Mouse (Mus musculus): ENCODE data around the gene Nme2. TPM values are rescaled to one million over a fixed set of nuclear protein-coding genes. Genes with fewer than 3 reads are reported as not detected.

The Nme2 gene
- polyA plus RNA-seq, 1 experiment from 2014 or later: 250 TPM

DNA sequence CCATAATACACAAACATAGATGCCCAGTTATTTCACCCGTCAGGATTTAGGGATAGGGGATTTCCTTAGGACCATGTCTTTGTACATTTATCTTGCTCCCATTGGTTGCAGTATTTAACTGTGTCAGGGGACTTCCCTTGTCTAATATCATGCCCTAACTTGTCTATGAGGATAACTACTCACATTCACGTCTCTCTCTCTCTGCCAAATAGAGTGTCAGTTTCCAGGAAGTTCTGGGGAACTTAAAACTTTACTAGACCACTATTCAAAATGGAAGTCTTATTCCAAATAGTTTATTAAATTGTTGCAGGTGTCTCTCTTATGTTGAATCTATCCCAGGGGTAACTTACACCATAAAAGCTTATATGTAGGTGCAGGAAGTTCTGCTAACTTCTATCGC is 44.5 kb downstream of the Nme2 start:
- Histone ChIP-seq H3K9ac (ENCODE audit: low read length) (no peak overlapping the region), H3K27ac (ENCODE audit: low read length) (no peak overlapping the region), H3K4me2 (ENCODE audit: low read depth, low read length) (no peak overlapping the region), H3K4me1 (replicated peaks; ENCODE audit: control insufficient read depth, insufficient read depth, low read length) (no peaks in the 10 kb centered on the region), H3K9me3 (ENCODE audit: control insufficient read depth, low read length) (no peaks in the 10 kb centered on the region), H3K27me3 (ENCODE audit: control insufficient read depth, insufficient read depth, low read depth, low read length) (no peaks in the 10 kb centered on the region), H3K36me3 (ENCODE audit: control insufficient read depth, insufficient read depth, low read length) (peaks cover 27% of the 10 kb centered on the region), H3K4me3 (ENCODE audit: low read length) (no peak overlapping the region)
- 89% methylated on average over 3 of the region's 3 CpGs for WGBS
- no peak for ATAC-seq (ENCODE audit: low read depth)

DNA sequence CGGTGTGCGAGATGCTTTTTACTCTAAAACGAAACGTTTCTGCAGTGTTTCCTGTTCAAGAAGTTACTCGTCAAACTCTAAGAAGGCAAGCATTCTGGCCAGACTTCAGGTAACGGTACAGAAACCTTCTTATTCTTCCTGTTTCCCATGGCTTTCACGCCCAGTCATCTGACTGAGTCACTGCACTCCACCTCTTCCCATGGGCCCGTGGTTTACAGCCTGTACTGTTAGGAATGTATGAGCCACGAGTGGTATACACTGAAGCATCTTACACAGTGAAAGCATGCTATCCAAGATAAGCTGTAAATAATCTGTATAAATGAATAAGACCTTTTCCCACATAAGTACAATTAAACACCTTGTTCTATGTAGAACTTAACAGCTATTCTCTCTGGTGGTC is 47.2 kb downstream of the Nme2 start:
- Histone ChIP-seq H3K36me3 (ENCODE audit: control insufficient read depth, insufficient read depth, low read length) (peaks cover 33% of the 10 kb centered on the region), H3K4me2 (ENCODE audit: low read depth, low read length) (no peak overlapping the region), H3K9ac (ENCODE audit: low read length) (no peak overlapping the region), H3K4me3 (ENCODE audit: low read length) (no peak overlapping the region), H3K4me1 (replicated peaks; ENCODE audit: control insufficient read depth, insufficient read depth, low read length) (no peaks in the 10 kb centered on the region), H3K9me3 (ENCODE audit: control insufficient read depth, low read length) (no peaks in the 10 kb centered on the region), H3K27ac (ENCODE audit: low read length) (no peak overlapping the region), H3K27me3 (ENCODE audit: control insufficient read depth, insufficient read depth, low read depth, low read length) (no peaks in the 10 kb centered on the region)
- whole genome bisulfite sequencing: 87% methylated on average over 9 of the region's 9 CpGs
- no peak for ATAC-seq (ENCODE audit: low read depth)

DNA sequence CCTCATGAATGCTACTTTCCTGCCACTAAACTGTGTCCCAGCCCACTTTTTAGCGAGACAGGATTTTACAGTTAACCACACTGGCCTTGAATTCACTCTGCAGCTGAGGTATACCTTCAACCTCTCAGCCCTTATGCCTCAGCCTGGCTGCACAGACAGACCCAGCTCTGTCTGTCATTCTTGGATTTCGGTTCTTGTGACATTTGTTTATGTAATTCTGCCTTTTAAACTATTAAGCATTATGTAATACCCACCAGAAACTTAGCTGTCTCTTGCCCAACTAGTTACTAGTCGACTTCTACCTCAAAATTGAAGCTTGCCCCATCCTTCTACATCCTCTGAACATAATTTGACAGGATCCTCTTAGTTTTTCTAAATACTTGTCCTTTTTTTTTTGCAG is 48.2 kb downstream of the Nme2 start:
- ATAC-seq (ENCODE audit: low read depth): no peak
- H3K4me3 ChIP-seq (ENCODE audit: low read length): no peak overlapping the region
- 71% methylated on average over 3 of the region's 3 CpGs for WGBS
- H3K9ac ChIP-seq (ENCODE audit: low read length): no peak overlapping the region
- H3K4me1 ChIP-seq (replicated peaks; ENCODE audit: control insufficient read depth, insufficient read depth, low read length): no peaks in the 10 kb centered on the region
- H3K27me3 ChIP-seq (ENCODE audit: control insufficient read depth, insufficient read depth, low read depth, low read length): no peaks in the 10 kb centered on the region
- H3K27ac ChIP-seq (ENCODE audit: low read length): no peak overlapping the region
- no peaks in the 10 kb centered on the region for H3K9me3 ChIP-seq (ENCODE audit: control insufficient read depth, low read length)
- H3K4me2 ChIP-seq (ENCODE audit: low read depth, low read length): no peak overlapping the region
- H3K36me3 ChIP-seq (ENCODE audit: control insufficient read depth, insufficient read depth, low read length): peaks cover 30% of the 10 kb centered on the region

DNA sequence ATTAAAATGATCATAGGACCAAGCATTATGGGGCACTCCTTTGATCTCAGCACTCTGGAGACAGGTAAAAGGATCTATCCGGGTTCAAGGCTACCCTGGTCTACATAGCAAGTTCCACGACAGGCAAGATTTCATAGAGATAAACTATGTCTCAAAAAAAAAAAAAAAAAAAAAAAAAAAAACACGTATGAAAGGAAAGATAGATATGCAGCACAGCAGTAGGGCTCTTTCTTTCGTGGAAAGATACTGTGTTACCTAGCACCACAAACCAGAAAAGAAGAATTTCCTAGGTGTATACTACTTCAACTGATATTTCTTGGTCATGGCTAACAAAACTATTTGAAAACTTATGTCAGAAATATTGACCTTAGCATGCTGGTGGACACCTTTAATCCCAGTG is 49.2 kb downstream of the Nme2 start:
- Histone ChIP-seq H3K27me3 (ENCODE audit: control insufficient read depth, insufficient read depth, low read depth, low read length) (no peaks in the 10 kb centered on the region), H3K4me2 (ENCODE audit: low read depth, low read length) (no peak overlapping the region), H3K4me3 (ENCODE audit: low read length) (no peak overlapping the region), H3K4me1 (replicated peaks; ENCODE audit: control insufficient read depth, insufficient read depth, low read length) (no peaks in the 10 kb centered on the region), H3K9me3 (ENCODE audit: control insufficient read depth, low read length) (no peaks in the 10 kb centered on the region), H3K27ac (ENCODE audit: low read length) (no peak overlapping the region), H3K9ac (ENCODE audit: low read length) (no peak overlapping the region), H3K36me3 (ENCODE audit: control insufficient read depth, insufficient read depth, low read length) (peaks cover 30% of the 10 kb centered on the region)
- ATAC-seq (ENCODE audit: low read depth): no peak
- 77% methylated on average over 4 of the region's 4 CpGs for WGBS

Other genes starting within 250 kb of the Nme2 start
- gene Utp18, start 70.5 kb downstream of the Nme2 start, polyA plus RNA-seq (2015; fragmentation: Nextera tagmentation; extraction: Ambion mirVana): 16.5 and 18.8 TPM in 2 replicates
- 22.6 and 24.7 TPM in 2 replicates for gene Mbtd1, start 70.4 kb downstream of the Nme2 start, polyA plus RNA-seq (2015; fragmentation: Nextera tagmentation; extraction: Ambion mirVana)
- 289 and 314 TPM in 2 replicates for gene Gm20390, start 12.0 kb upstream of the Nme2 start, polyA plus RNA-seq (2015; fragmentation: Nextera tagmentation; extraction: Ambion mirVana)
- gene Nme1, start 12.3 kb upstream of the Nme2 start, polyA plus RNA-seq (2015; fragmentation: Nextera tagmentation; extraction: Ambion mirVana): 100 and 105 TPM in 2 replicates
- gene Spag9, start 39.8 kb upstream of the Nme2 start, polyA plus RNA-seq (2015; fragmentation: Nextera tagmentation; extraction: Ambion mirVana): 35.0 and 36.2 TPM in 2 replicates

Measured in lung, embryonic 16.5 days (tissue).